Mouse (Mus musculus) forebrain, embryonic 15.5 days (tissue): ENCODE data around the gene Clca3a2. TPM values are rescaled to one million over a fixed set of nuclear protein-coding genes. Genes with fewer than 3 reads are reported as not detected.
"Not testable (repeated sequence)": the region's sequence is repeated elsewhere in the genome, so short reads cannot be mapped to it uniquely, and the experiment has no call there.

ENCODE experiments used
- ATAC-seq: fragments of 200-750 bp; cut with Nextera tagmentation; replicated peaks from 2 replicates; pipeline ENCODE4 v1.8.0; 2017; ENCODE audit warnings: mild to moderate bottlenecking, moderate TSS enrichment, moderate library complexity
- H3K27ac ChIP-seq: fragments of 300-500 bp; sonication (generic); replicated peaks from 2 replicates; pipeline ENCODE4 v1.5.1; 2015; ENCODE audit warnings: mild to moderate bottlenecking, inconsistent platforms
- H3K27me3 ChIP-seq: fragments of 300-500 bp; sonication (generic); 2 replicates; pipeline ENCODE4 v1.6.1; 2015; ENCODE audit warnings: inconsistent platforms
- H3K36me3 ChIP-seq: fragments of 300-500 bp; sonication (generic); 2 replicates; pipeline ENCODE4 v1.6.1; 2015; ENCODE audit warnings: mild to moderate bottlenecking, inconsistent platforms
- H3K4me1 ChIP-seq: fragments of 300-500 bp; sonication (generic); 2 replicates; pipeline ENCODE4 v1.6.1; 2015; ENCODE audit warnings: inconsistent platforms
- H3K4me2 ChIP-seq: fragments of 300-500 bp; sonication (generic); replicated peaks from 2 replicates; pipeline ENCODE4 v1.6.1; 2015; ENCODE audit warnings: mild to moderate bottlenecking, inconsistent platforms
- H3K4me3 ChIP-seq: fragments of 300-500 bp; sonication (generic); 2 replicates; pipeline ENCODE4 v1.5.1; 2015; ENCODE audit warnings: mild to moderate bottlenecking, inconsistent platforms
- H3K9ac ChIP-seq: fragments of 300-500 bp; sonication (generic); replicated peaks from 2 replicates; pipeline ENCODE4 v1.6.1; 2015; ENCODE audit warnings: mild to moderate bottlenecking, inconsistent platforms
- H3K9me3 ChIP-seq: fragments of 300-500 bp; sonication (generic); 2 replicates; pipeline ENCODE4 v1.6.1; 2016; ENCODE audit warnings: inconsistent platforms
- WGBS: fragments of 180-500 bp; shearing (Covaris S2); methylation state at CpG from one replicate; pipeline ENCODE4 v1.1.7; 2015; ENCODE audit warnings: mixed read lengths; 5-methylcytosine and 5-hydroxymethylcytosine counted together
- polyA plus RNA-seq: library from polyadenylated mRNA; unstranded; fragments of >200 nt; fragmentation: Nextera tagmentation; extraction: Ambion mirVana; gene quantifications from 2 replicates; pipeline ENCODE4 v1.2.1, GENCODE M21; 2015

The Clca3a2 gene
- 0.65 TPM in 1 of 2 replicates, not detected in the other for polyA plus RNA-seq

DNA sequence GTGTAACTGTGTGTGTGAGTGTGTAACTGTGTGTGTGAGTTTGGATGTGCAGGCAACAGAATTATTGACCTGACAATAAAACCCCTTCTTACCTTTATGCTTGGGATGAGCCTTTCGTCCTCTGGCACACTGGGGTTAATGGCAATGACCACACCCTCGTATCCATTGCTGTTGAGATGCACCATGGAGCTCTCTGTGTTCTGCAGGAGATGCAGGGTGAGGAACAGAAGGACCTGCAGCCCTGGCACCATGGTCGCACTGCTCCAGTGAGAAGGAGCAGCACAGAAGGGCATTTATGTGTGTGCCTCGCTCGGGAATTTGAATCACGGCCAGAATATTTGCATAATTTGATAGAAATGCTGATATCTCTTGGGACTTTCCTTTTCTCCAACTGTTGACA lies at the start of gene Clca3a2:
Gene Clca3a2, minus strand, starts transcription at position 276 of the 400 bp plus-strand sequence.
- H3K36me3 ChIP-seq, H3K4me1 ChIP-seq, H3K9me3 ChIP-seq, H3K27me3 ChIP-seq, H3K4me2 ChIP-seq, H3K4me3 ChIP-seq, H3K27ac ChIP-seq, H3K9ac ChIP-seq: not testable (repeated sequence)
- 56% methylated on average over 6 of the region's 6 CpGs for WGBS
- peak; percentile 29; the same call in 1 of the 2 replicates for ATAC-seq

DNA sequence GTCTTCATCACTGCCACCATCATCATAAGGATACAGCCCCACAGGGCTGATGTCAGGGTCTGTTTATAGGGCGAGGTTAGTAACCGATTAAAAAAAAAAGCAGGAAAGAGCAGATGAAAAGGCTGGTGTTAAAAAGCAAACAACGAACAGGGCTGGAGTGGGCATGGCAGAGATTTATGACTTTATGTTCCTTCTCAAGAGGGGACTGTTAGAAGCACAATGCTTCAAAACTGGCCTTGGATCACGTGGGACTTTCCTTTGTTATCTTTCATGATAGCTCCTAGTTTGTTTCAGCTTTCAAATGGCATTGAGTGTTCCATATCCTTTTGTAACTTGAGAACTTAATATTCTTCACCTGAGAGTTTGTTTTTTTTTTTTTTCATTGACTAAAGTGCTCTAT lies 30.3 kb upstream of the Clca3a2 start:
- no peak for ATAC-seq
- H3K27me3 ChIP-seq, result no peaks in the 10 kb centered on the region
- no peaks in the 10 kb centered on the region for H3K4me1 ChIP-seq
- no peak overlapping the region for H3K27ac ChIP-seq
- no peaks in the 10 kb centered on the region for H3K9me3 ChIP-seq
- 82% methylated on average over 4 of the region's 4 CpGs for WGBS
- no peak overlapping the region for H3K4me3 ChIP-seq
- H3K9ac ChIP-seq, result no peak overlapping the region
- H3K36me3 ChIP-seq, result no peaks in the 10 kb centered on the region
- H3K4me2 ChIP-seq, result no peak overlapping the region

DNA sequence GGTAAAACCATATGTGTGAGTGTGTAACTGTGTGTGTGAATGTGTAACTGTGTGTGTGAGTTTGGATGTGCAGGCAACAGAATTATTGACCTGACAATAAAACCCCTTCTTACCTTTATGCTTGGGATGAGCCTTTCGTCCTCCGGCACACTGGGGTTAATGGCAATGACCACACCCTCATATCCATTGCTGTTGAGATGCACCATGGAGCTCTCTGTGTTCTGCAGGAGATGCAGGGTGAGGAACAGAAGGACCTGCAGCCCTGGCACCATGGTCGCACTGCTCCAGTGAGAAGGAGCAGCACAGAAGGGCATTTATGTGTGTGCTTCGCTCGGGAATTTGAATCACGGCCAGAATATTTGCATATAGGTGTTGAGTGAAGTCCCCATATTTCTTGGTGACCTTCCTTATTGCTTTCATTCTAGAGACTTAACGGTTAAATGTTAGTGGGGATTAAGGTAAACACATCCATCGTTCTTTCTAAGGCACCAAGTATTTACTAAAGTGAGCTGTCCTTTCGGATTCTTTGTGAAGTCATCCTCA lies 29.8 kb upstream of the Clca3a2 start, which contains the start of gene Clca3b:
Gene Clca3b, minus strand, starts transcription at position 344 of the 543 bp plus-strand sequence.
- H3K4me1 ChIP-seq, H3K9me3 ChIP-seq, H3K27me3 ChIP-seq, H3K36me3 ChIP-seq, H3K9ac ChIP-seq, H3K4me2 ChIP-seq, ATAC-seq, H3K4me3 ChIP-seq, H3K27ac ChIP-seq: not testable (repeated sequence)
- 92% methylated on average over 9 of the region's 9 CpGs for WGBS

DNA sequence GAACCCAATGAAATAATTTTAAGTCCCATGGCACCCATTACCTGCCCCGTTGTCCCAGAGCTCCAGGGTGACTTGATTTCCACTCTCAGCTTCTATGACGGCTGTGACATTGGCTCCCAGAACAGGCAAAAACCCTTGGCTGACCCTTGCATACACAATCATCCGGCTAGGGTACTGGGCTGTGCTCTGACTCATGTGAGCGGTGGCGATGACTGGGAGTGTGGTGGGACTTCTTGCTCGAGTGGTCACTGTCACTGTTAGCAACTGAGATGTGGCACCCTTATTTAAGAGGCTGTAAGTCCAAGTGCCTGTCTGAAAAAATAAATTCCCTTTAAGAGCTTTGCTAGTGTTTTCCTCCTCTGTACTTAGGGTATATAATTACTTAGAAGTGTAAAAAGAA lies 8.0 kb upstream of the Clca3a2 start:
- Histone ChIP-seq H3K27ac (no peak overlapping the region), H3K9me3 (no peaks in the 10 kb centered on the region), H3K27me3 (no peaks in the 10 kb centered on the region), H3K4me3 (no peak overlapping the region), H3K4me1 (no peaks in the 10 kb centered on the region), H3K9ac (no peak overlapping the region), H3K4me2 (no peak overlapping the region), H3K36me3 (no peaks in the 10 kb centered on the region)
- whole genome bisulfite sequencing, result 79% methylated on average over 6 of the region's 6 CpGs
- no peak for ATAC-seq

DNA sequence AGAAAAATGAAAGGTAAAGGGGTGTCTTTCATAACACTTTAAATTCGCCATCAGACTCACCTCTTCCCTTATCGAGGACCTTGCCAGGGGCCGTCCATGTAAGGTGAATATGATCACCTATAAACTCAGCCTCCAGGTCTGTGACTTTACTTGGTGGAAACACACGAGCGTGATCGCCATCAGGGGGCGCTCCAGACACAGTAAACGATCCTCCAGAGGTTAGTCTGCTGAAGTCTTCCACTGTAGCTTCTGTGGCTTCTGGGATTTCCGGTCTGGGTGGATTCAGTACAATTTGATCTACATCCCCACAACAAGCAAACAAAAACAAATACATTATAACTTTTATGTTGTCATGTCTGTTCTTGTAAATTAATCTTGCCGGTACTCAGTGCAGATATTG lies 5.9 kb upstream of the Clca3a2 start:
- 18% methylated on average over 10 of the region's 10 CpGs for WGBS

DNA sequence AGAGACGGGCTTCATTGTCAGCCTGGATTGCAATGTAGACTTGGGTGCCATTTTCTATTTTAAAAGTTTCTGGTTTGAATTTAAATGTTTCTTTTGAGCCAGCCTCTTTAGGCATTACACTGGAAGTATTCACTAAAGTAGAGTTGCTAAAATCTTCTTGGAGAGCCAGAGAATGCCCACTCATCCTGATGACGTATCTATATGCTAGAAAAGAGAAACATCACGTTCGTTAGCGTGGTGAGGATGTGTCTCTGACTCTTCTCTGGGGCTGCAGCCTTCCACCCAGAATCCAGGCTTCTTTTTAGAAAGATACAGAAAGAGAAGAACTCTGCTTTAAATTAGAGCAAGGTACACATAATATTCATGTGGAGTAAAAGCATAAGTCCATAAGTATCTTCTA lies 4.0 kb upstream of the Clca3a2 start:
- Histone ChIP-seq H3K27me3 (no peaks in the 10 kb centered on the region), H3K9me3 (no peaks in the 10 kb centered on the region), H3K36me3 (no peaks in the 10 kb centered on the region), H3K4me2 (no peak overlapping the region), H3K4me1 (no peaks in the 10 kb centered on the region), H3K27ac (no peak overlapping the region), H3K9ac (no peak overlapping the region), H3K4me3 (no peak overlapping the region)
- 71% methylated on average over 5 of the region's 5 CpGs for WGBS
- no peak for ATAC-seq

More for the DNA sequence above, 5.9 kb upstream of the Clca3a2 start:
- no peak overlapping the region for H3K27ac ChIP-seq
- no peak overlapping the region for H3K9ac ChIP-seq
- no peak overlapping the region for H3K4me2 ChIP-seq
- peak; percentile 86 for ATAC-seq
- no peaks in the 10 kb centered on the region for H3K4me1 ChIP-seq
- H3K36me3 ChIP-seq, result no peaks in the 10 kb centered on the region
- H3K9me3 ChIP-seq, result no peaks in the 10 kb centered on the region
- no peaks in the 10 kb centered on the region for H3K27me3 ChIP-seq
- H3K4me3 ChIP-seq, result no peak overlapping the region

DNA sequence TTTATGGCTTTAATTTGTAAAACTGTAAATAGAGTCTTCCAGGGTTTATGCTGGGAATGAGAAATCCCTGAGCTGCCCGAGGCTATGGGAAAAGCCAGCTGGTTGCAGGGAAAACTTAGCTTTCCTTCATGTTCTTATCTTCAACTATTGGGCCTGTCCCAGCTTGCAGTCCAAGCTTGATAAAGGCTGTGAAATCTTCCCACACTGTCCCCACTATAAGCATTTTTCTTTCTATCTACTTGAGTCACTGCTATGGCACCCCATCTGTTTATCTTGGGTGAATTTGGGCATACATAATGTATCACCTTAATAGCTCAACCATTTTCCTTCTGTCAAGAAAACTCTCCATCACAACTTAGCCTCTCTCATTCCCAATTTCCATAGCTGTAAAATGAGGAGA lies 1.3 kb upstream of the Clca3a2 start:
- H3K4me2 ChIP-seq, result no peak overlapping the region
- no peak overlapping the region for H3K9ac ChIP-seq
- no peak overlapping the region for H3K4me3 ChIP-seq
- H3K9me3 ChIP-seq, result no peaks in the 10 kb centered on the region
- H3K4me1 ChIP-seq, result no peaks in the 10 kb centered on the region
- WGBS, result 45% methylated on average over 1 of the region's 1 CpGs
- H3K27ac ChIP-seq, result no peak overlapping the region
- no peaks in the 10 kb centered on the region for H3K36me3 ChIP-seq
- ATAC-seq, result no peak
- H3K27me3 ChIP-seq, result no peaks in the 10 kb centered on the region

DNA sequence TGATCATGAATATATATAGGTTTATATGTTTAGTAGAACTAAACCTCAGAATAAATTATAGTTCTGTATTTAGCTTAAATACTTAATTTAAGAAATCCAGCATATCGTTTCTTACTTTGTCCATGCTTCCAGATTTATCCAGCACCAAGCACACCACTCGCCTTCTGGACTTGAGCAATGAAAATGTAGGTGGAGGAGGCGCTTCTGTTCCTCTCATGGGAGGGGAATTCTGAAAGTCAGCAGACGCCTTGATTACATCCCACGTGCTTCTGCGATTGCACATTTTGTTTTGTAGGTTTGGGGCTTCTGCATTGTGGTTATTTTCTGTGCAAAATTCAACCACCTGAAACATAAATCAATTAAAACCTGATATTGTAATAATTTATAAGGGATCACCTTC lies 6.0 kb downstream of the Clca3a2 start:
- H3K27ac ChIP-seq, H3K27me3 ChIP-seq, ATAC-seq, H3K9me3 ChIP-seq, H3K4me2 ChIP-seq, H3K4me1 ChIP-seq, H3K4me3 ChIP-seq, H3K9ac ChIP-seq, H3K36me3 ChIP-seq: not testable (repeated sequence)
- 91% methylated on average over 6 of the region's 6 CpGs for WGBS

DNA sequence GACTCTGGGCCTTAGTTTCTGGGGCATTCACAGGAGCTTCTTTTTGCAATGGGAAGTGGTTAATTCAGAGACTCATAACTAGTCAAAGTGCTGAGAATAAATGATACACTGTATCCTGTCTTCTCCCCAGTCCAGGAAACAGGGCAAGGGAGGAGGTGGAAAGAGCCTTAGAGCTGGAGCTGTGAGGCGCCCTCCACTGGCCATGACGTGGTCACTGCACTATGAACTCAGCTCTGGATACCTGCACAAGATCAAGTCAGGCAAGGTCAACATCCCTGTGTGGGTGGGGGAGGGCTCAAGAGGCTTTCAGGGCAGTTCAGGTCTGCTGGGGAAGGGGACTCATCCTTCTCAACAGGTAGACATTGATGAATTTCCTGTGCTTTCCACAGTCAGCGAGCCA lies 7.5 kb downstream of the Clca3a2 start:
- no peak overlapping the region for H3K4me2 ChIP-seq

DNA sequence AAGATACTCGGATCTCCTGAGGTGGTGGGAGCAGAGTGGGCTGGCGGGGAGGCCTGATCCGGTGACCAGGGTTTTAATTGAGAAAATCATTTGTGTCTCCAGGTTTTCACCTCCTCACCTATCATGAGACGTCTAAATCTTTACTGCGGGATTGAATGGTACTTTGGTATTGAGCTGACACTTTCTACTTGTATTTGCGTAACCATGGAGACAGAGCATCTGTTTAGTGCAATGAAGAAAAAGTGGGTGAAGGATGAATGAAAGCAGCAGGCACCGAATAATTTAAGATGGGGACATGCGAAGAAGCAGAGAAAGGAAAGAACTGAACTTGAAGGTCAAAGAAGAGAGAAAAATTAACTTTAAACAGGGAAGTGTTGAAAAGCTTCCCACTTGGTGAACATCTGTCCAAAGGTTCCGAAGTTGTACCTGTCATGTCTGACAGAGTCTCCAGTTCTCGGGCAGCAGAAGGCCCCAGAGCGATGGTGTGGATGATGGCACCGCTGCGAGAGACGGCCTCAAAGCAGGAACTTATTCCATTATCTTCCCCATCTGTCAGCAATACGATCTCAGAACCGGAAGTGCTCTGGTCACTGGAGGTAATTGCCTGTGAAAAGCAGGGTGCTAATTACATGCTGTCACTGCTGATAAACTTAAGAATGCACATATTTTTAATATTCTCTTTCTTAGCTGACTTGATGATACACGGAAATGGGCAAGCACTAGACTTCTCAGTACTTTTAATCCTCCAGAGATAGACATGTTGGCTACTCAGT lies 11.0 kb downstream of the Clca3a2 start:
- H3K4me2 ChIP-seq, H3K36me3 ChIP-seq, H3K4me3 ChIP-seq, H3K9me3 ChIP-seq, H3K27me3 ChIP-seq, H3K9ac ChIP-seq, H3K4me1 ChIP-seq, H3K27ac ChIP-seq: not testable (repeated sequence)
- ATAC-seq, result peak; percentile 68
- WGBS, result 43% methylated on average over 15 of the region's 17 CpGs

More for the DNA sequence above, 7.5 kb downstream of the Clca3a2 start:
- no peak overlapping the region for H3K9ac ChIP-seq
- no peak overlapping the region for H3K4me3 ChIP-seq
- no peak overlapping the region for H3K27ac ChIP-seq
- no peaks in the 10 kb centered on the region for H3K27me3 ChIP-seq
- H3K4me1 ChIP-seq, result 0 out of 2 replicates have a peak, but pooled peaks cover 2% of the 10 kb centered on the region
- WGBS, result 42% methylated on average over 3 of the region's 3 CpGs
- no peak for ATAC-seq
- no peaks in the 10 kb centered on the region for H3K9me3 ChIP-seq
- no peaks in the 10 kb centered on the region for H3K36me3 ChIP-seq

DNA sequence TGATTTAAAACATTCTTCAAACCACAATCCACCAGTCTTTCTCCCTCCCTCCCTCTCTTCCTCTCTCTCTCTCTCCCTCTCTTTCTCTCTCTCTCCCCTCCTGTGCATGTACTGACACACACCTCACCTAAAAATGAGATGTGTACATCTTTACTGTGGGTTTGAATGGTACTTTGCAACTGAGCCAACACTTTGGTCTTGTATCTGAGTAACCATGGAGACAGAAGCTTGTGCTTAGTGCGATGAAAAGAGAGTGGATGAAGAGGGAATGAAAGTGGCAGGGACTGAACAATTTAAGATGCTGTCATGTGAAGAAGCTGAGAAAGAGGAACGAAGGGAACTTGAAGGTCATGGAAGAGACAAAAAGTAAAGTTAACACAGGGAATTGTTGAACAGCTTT lies 12.7 kb downstream of the Clca3a2 start:
- H3K4me2 ChIP-seq, H3K4me1 ChIP-seq, H3K9ac ChIP-seq, ATAC-seq, H3K4me3 ChIP-seq, H3K27me3 ChIP-seq, H3K36me3 ChIP-seq, H3K27ac ChIP-seq, H3K9me3 ChIP-seq: not testable (repeated sequence)
- WGBS, result 34% methylated on average over 2 of the region's 2 CpGs

DNA sequence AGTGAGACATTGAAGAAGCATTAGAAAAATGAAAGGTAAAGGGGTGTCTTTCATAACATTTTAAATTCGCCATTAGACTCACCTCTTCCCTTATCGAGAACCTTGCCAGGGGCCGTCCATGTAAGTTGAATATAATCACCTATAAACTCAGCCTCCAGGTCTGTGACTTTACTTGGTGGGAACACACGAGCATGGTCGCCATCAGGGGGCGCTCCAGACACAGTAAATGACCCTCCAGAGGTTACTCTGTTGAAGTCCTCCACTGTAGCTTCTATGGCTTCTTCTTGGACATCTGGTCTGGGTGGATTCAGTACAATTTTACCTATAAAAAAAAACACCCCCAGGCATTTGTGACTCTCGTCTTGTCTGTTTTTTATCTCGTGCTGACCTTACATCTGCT lies 17.4 kb downstream of the Clca3a2 start:
- Histone ChIP-seq H3K4me3 (no peak overlapping the region), H3K4me1 (no peaks in the 10 kb centered on the region), H3K27me3 (no peaks in the 10 kb centered on the region), H3K4me2 (no peak overlapping the region), H3K9ac (no peak overlapping the region), H3K9me3 (no peaks in the 10 kb centered on the region), H3K27ac (no peak overlapping the region), H3K36me3 (no peaks in the 10 kb centered on the region)
- 38% methylated on average over 8 of the region's 8 CpGs for WGBS
- ATAC-seq, result no peak
